Mouse (Mus musculus) liver, embryonic 13.5 days (tissue): ENCODE data around the gene Pcyt2. TPM values are rescaled to one million over a fixed set of nuclear protein-coding genes. Genes with fewer than 3 reads are reported as not detected.

ENCODE experiments used
- ATAC-seq: fragments of 200-750 bp; cut with Nextera tagmentation; 2 replicates; pipeline ENCODE4 v1.8.0; 2017; ENCODE audit warnings: low read depth, mild to moderate bottlenecking, moderate number of reproducible peaks, moderate library complexity
- DNase-seq: peaks from one replicate; pipeline ENCODE4 v3.0.0; 2022
- H3K27ac ChIP-seq: fragments of 300-500 bp; sonication (generic); 2 replicates; pipeline ENCODE4 v1.5.1; 2015; ENCODE audit warnings: moderate library complexity, mild to moderate bottlenecking, inconsistent platforms
- H3K27me3 ChIP-seq: fragments of 300-500 bp; sonication (generic); 2 replicates; pipeline ENCODE4 v1.6.1; 2015; ENCODE audit warnings: mild to moderate bottlenecking, inconsistent platforms
- H3K36me3 ChIP-seq: fragments of 300-500 bp; sonication (generic); 2 replicates; pipeline ENCODE4 v1.6.1; 2015; ENCODE audit warnings: mild to moderate bottlenecking, inconsistent platforms
- H3K4me1 ChIP-seq: fragments of 300-500 bp; sonication (generic); replicated peaks from 2 replicates; pipeline ENCODE4 v1.6.1; 2015; ENCODE audit warnings: inconsistent platforms
- H3K4me2 ChIP-seq: fragments of 300-500 bp; sonication (generic); 2 replicates; pipeline ENCODE4 v1.6.1; 2015; ENCODE audit warnings: inconsistent platforms, mild to moderate bottlenecking, moderate library complexity
- H3K4me3 ChIP-seq: fragments of 300-500 bp; sonication (generic); replicated peaks from 2 replicates; pipeline ENCODE4 v1.5.1; 2015; ENCODE audit warnings: mild to moderate bottlenecking, inconsistent platforms
- H3K9ac ChIP-seq: fragments of 300-500 bp; sonication (generic); 2 replicates; pipeline ENCODE4 v1.6.1; 2015; ENCODE audit warnings: mild to moderate bottlenecking, inconsistent platforms
- H3K9me3 ChIP-seq: fragments of 300-500 bp; sonication (generic); replicated peaks from 2 replicates; pipeline ENCODE4 v1.6.1; 2016; ENCODE audit warnings: inconsistent platforms
- WGBS: fragments of 180-500 bp; shearing (Covaris S2); methylation state at CpG from one replicate; pipeline ENCODE4 v1.1.7; 2015; ENCODE audit not compliant: insufficient replicate concordance; 5-methylcytosine and 5-hydroxymethylcytosine counted together
- polyA plus RNA-seq: library from polyadenylated mRNA; unstranded; fragments of >200 nt; fragmentation: Nextera tagmentation; extraction: Ambion mirVana; gene quantifications from 2 replicates; pipeline ENCODE4 v1.2.1, GENCODE M21; 2015

Gene Pcyt2
- polyA plus RNA-seq, 1 experiment from 2014 or later, result 114 TPM

- Histone ChIP-seq H3K4me3 (no peak overlapping the region), H3K4me1 (peaks cover 51% of the 10 kb centered on the region), H3K4me2 (no peak overlapping the region), H3K27me3 (peaks cover 16% of the 10 kb centered on the region), H3K27ac (no peak overlapping the region), H3K9ac (no peak overlapping the region), H3K9me3 (no peaks in the 10 kb centered on the region), H3K36me3 (peaks cover 64% of the 10 kb centered on the region)
- peak; percentile 8; the same call in 1 of the 2 replicates for ATAC-seq
- DNase-seq, result peak; percentile 69
- 37% methylated on average over 6 of the region's 6 CpGs for WGBS
These were observed 5.0 kb downstream of the Pcyt2 start for GRCm38 (mm10) chr11:120612763-120613162.

- no peak overlapping the region for H3K27ac ChIP-seq
- no peak overlapping the region for H3K4me2 ChIP-seq
- 86% methylated on average over 9 of the region's 9 CpGs for WGBS
- DNase-seq, result no peak
- H3K9me3 ChIP-seq, result no peaks in the 10 kb centered on the region
- peaks cover 44% of the 10 kb centered on the region for H3K4me1 ChIP-seq
- H3K27me3 ChIP-seq, result peaks cover 18% of the 10 kb centered on the region
- no peak overlapping the region for H3K9ac ChIP-seq
- H3K36me3 ChIP-seq, result peaks cover 75% of the 10 kb centered on the region
- no peak for ATAC-seq
- no peak overlapping the region for H3K4me3 ChIP-seq
These were observed 7.2 kb downstream of the Pcyt2 start for GRCm38 (mm10) chr11:120610477-120611046.

- ATAC-seq (peak; percentile 71), DNase-seq (no peak)
- Histone ChIP-seq H3K27me3 (peaks cover 18% of the 10 kb centered on the region), H3K9me3 (no peaks in the 10 kb centered on the region), H3K36me3 (peaks cover 76% of the 10 kb centered on the region), H3K4me1 (peaks cover 43% of the 10 kb centered on the region), H3K9ac (peak overlapping the region; percentile 55), H3K4me3 (0 out of 2 replicates have a peak overlapping the region, but pooled peaks have one; percentile 43), H3K27ac (peak overlapping the region; percentile 70; the same call in 1 of the 2 replicates), H3K4me2 (peak overlapping the region; percentile 60)
- whole genome bisulfite sequencing, result 22% methylated on average over 7 of the region's 8 CpGs
These were observed 8.5 kb downstream of the Pcyt2 start for GRCm38 (mm10) chr11:120609250-120609649.

GRCm38 (mm10) chr11:120608241-120609034 lies 9.3 kb downstream of the Pcyt2 start, which contains the start of gene Npb:
Gene Npb, plus strand, starts transcription at chr11:120608477.
- Histone ChIP-seq H3K9me3 (no peaks in the 10 kb centered on the region), H3K4me3 (peak within 1 kb of the TSS; percentile 43), H3K4me2 (peak within 1 kb of the TSS; percentile 60), H3K9ac (peak within 1 kb of the TSS; percentile 55), H3K27ac (peak within 1 kb of the TSS; percentile 70), H3K27me3 (peaks cover 18% of the 10 kb centered on the region), H3K36me3 (peaks cover 74% of the 10 kb centered on the region), H3K4me1 (peaks cover 51% of the 10 kb centered on the region)
- ATAC-seq, result no peak
- DNase-seq, result no peak
- 23% methylated on average over 45 of the region's 45 CpGs for WGBS

- Histone ChIP-seq H3K4me1 (peaks cover 63% of the 10 kb centered on the region), H3K4me3 (no peak overlapping the region), H3K9ac (no peak overlapping the region), H3K27ac (no peak overlapping the region), H3K9me3 (no peaks in the 10 kb centered on the region), H3K27me3 (peaks cover 18% of the 10 kb centered on the region), H3K4me2 (no peak overlapping the region), H3K36me3 (peaks cover 74% of the 10 kb centered on the region)
- 76% methylated on average over 4 of the region's 4 CpGs for WGBS
- ATAC-seq (no peak), DNase-seq (no peak)
These were observed 11.0 kb downstream of the Pcyt2 start for GRCm38 (mm10) chr11:120606764-120607163.

- no peak overlapping the region for H3K4me3 ChIP-seq
- ATAC-seq (no peak), DNase-seq (no peak)
- H3K36me3 ChIP-seq, result peaks cover 70% of the 10 kb centered on the region
- peaks cover 18% of the 10 kb centered on the region for H3K27me3 ChIP-seq
- WGBS, result 80% methylated on average over 7 of the region's 7 CpGs
- peaks cover 70% of the 10 kb centered on the region for H3K4me1 ChIP-seq
- H3K9ac ChIP-seq, result no peak overlapping the region
- H3K4me2 ChIP-seq, result no peak overlapping the region
- H3K27ac ChIP-seq, result no peak overlapping the region; the same call in 1 of the 2 replicates
- no peaks in the 10 kb centered on the region for H3K9me3 ChIP-seq
These were observed 12.1 kb downstream of the Pcyt2 start for GRCm38 (mm10) chr11:120605667-120606066.

GRCm38 (mm10) chr11:120603545-120603944 lies 14.2 kb downstream of the Pcyt2 start:
- Histone ChIP-seq H3K36me3 (peaks cover 63% of the 10 kb centered on the region), H3K9ac (peak overlapping the region; percentile 49), H3K4me1 (peaks cover 78% of the 10 kb centered on the region), H3K27me3 (peaks cover 10% of the 10 kb centered on the region), H3K4me2 (peak overlapping the region; percentile 56), H3K27ac (peak overlapping the region; percentile 64), H3K9me3 (no peaks in the 10 kb centered on the region), H3K4me3 (peak overlapping the region; percentile 12)
- 32% methylated on average over 2 of the region's 2 CpGs for WGBS
- DNase-seq (no peak), ATAC-seq (peak; percentile 81)

- no peaks in the 10 kb centered on the region for H3K9me3 ChIP-seq
- ATAC-seq, result no peak
- DNase-seq, result no peak
- H3K4me2 ChIP-seq, result 0 out of 2 replicates have a peak overlapping the region, but pooled peaks have one; percentile 12
- no peaks in the 10 kb centered on the region for H3K27me3 ChIP-seq
- H3K4me3 ChIP-seq, result no peak overlapping the region
- peaks cover 79% of the 10 kb centered on the region for H3K4me1 ChIP-seq
- no peak overlapping the region for H3K27ac ChIP-seq
- H3K9ac ChIP-seq, result peak overlapping the region; percentile 99; the same call in 1 of the 2 replicates
- WGBS, result 81% methylated on average over 3 of the region's 3 CpGs
- H3K36me3 ChIP-seq, result peaks cover 66% of the 10 kb centered on the region
These were observed 17.0 kb downstream of the Pcyt2 start for GRCm38 (mm10) chr11:120600716-120601115.

- 43% methylated on average over 17 of the region's 17 CpGs for WGBS
- no peak for ATAC-seq
- Histone ChIP-seq H3K9ac (peak overlapping the region; percentile 99), H3K36me3 (peaks cover 66% of the 10 kb centered on the region), H3K4me1 (peaks cover 85% of the 10 kb centered on the region), H3K27ac (peak overlapping the region; percentile 95), H3K4me2 (peak overlapping the region; percentile 98), H3K27me3 (no peaks in the 10 kb centered on the region), H3K4me3 (peak overlapping the region; percentile 99), H3K9me3 (no peaks in the 10 kb centered on the region)
- DNase-seq, result no peak
These were observed 18.7 kb downstream of the Pcyt2 start for GRCm38 (mm10) chr11:120598990-120599549.

GRCm38 (mm10) chr11:120598283-120598989 lies 19.3 kb downstream of the Pcyt2 start, which contains the start of the genes Alyref and Anapc11:
Gene Alyref, minus strand, starts transcription at chr11:120598365.
Gene Anapc11, plus strand, starts transcription at chr11:120598421.
- Histone ChIP-seq H3K27ac (peak within 1 kb of the TSS; percentile 95), H3K36me3 (peaks cover 68% of the 10 kb centered on the region), H3K4me1 (peaks cover 84% of the 10 kb centered on the region), H3K9ac (peak within 1 kb of the TSS; percentile 99), H3K4me2 (peak within 1 kb of the TSS; percentile 98), H3K4me3 (peak within 1 kb of the TSS; percentile 99), H3K27me3 (no peaks in the 10 kb centered on the region), H3K9me3 (no peaks in the 10 kb centered on the region)
- under 1% methylated on average over 88 of the region's 88 CpGs for WGBS
- ATAC-seq, result peak; percentile 97
- DNase-seq, result peak; percentile 92
